Mouse (Mus musculus): ENCODE results near the gene Mxra8. TPM values are rescaled to one million over a fixed set of nuclear protein-coding genes. Genes with fewer than 3 reads are reported as not detected.

Gene Mxra8
- total RNA-seq, 2 experiments from 2014 or later, result 27.4 to 33.7 TPM

GRCm38 (mm10) chr4:155833234-155833633 lies 6.2 kb upstream of the Mxra8 start:
- intact Hi-C loops (cut with DNase I), result loop anchor here (2.0 to 10.0 kb wide), 3 partner anchors 59 to 272 kb away; partner anchors contain the start of genes 9430015G10Rik, Acap3, Pusl1 and Ube2j2
- DNase-seq, result no peak

DNA sequence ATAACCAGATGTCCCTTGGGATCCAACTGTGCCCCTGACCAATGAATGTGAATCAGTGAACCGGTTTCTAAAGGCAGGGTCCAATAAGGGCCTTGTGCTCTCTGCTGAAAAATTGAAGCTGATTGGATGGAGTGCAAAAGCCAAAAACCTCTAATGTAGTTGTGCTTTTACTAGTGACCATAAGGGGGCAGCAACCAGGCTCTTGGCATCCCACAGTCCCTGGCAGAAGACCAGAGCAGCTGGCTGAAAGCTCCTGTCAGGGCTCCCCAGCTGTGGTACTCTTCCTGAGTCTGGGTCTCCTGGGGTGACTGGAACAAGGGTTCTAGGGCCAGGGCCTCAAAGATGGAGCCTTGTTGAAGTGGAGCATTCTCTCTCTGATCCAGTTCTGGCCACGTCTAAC lies 5.6 kb upstream of the Mxra8 start:
- intact Hi-C loops (cut with DNase I), result loop anchor here (2.0 to 10.0 kb wide), 3 partner anchors 58 to 271 kb away; partner anchors contain the start of genes 9430015G10Rik, Acap3, Pusl1 and Ube2j2

GRCm38 (mm10) chr4:155837404-155838010 lies 2.0 kb upstream of the Mxra8 start:
- intact Hi-C loops (cut with DNase I), result loop anchor here (10.0 kb wide), 1 partner anchor 267 kb away; the partner anchor contains the start of gene 9430015G10Rik
- peak; percentile 59 to 62 for DNase-seq

More for the DNA sequence above, 5.6 kb upstream of the Mxra8 start:
- peak; percentile 82 to 88 for DNase-seq

- intact Hi-C loops (cut with DNase I), result loop anchor here (10.0 kb wide), 1 partner anchor 266 kb away; the partner anchor contains the start of gene 9430015G10Rik
- peak; percentile 54 to 59 for DNase-seq
These were observed 1.0 kb upstream of the Mxra8 start for GRCm38 (mm10) chr4:155838187-155839153.

DNA sequence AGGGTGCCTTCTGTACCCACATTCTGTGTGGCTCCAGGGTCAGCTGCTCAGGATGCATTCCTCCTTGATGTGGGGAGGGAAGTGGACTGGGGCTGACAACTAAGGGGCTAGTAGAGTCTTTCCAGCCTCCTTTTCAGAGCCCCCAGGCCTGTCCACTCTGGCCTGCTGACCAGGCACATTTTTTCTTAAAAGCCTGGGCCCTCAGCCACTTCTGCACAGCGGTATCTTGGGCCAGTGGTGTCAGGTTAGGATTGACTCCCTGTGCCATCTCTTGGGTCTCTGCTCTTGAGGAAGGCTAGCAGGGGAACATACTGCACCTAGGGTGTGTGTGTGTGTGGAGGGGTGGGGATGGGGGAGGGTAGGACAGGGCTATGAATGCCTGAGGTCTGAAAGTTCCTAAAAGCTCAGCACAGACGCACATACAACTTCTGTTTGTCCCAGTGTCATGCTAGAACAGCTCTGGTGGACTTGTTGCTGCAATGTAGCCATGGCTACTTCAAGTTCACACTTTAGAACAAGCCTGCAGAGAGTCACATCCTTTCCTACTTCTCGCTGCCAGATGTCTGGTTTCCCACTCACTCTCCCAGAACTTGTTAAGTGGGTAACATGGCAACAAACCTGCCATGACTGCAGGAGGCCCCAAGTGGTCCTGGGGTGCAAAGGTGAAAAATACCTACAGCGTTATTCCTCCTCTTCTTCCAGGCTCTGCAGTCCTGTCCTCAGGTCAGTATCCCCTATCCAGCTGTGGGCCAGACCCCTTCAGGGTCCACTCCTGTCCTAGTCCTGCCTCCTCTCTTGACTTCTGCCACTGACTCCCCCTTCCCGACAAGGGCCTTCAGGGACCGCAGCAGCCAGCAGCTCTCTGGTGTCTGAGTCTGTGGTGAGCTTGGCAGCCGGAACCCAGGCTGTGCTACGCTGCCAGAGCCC lies 859 bp downstream of the Mxra8 start:
- no peak for DNase-seq
- intact Hi-C loops (cut with DNase I), result no loop called here

DNA sequence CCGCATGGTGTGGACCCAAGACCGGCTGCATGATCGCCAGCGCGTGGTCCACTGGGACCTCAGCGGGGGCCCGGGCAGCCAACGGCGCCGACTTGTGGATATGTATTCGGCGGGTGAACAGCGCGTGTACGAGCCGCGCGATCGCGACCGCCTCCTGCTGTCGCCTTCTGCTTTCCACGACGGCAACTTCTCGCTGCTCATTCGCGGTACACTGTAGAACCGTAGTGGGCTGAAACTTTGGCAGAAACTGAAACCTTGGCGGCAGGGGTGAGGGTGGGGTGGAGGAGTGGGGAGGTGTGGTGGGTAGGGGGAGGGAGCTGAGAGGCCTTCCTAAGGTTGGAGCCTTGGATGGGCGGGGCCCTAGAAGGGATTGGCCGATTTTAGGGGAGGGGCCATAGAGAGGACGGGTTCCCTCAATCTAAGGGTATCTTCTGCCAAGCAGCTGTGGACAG lies 1.5 kb downstream of the Mxra8 start:
- intact Hi-C loops (cut with DNase I), result no loop called here
- peak; percentile 63 to 74 for DNase-seq

GRCm38 (mm10) chr4:155841651-155842270 lies 2.3 kb downstream of the Mxra8 start:
- DNase-seq, result no peak

GRCm38 (mm10) chr4:155843231-155843630 lies 3.8 kb downstream of the Mxra8 start:
- intact Hi-C loops (cut with DNase I), result no loop called here

More at GRCm38 (mm10) chr4:155841651-155842270, 2.3 kb downstream of the Mxra8 start:
- intact Hi-C loops (cut with DNase I), result no loop called here

GRCm38 (mm10) chr4:155846871-155847578 lies 7.5 kb downstream of the Mxra8 start, which contains the start of gene Dvl1:
TSS of gene Dvl1 (plus strand) at chr4:155847402.
- intact Hi-C loops (cut with DNase I), result loop anchor here (1.0 to 2.0 kb wide), 2 partner anchors 15 to 46 kb away; no protein-coding TSS in a partner anchor
- DNase-seq, result peak; percentile 98

More at GRCm38 (mm10) chr4:155843231-155843630, 3.8 kb downstream of the Mxra8 start:
- no peak for DNase-seq

- DNase-seq, result peak in 1 of 2 experiments; percentile 39
- intact Hi-C loops (cut with DNase I), result loop anchor here (1.0 to 2.0 kb wide), 2 partner anchors 15 to 45 kb away; no protein-coding TSS in a partner anchor
These were observed 8.3 kb downstream of the Mxra8 start for GRCm38 (mm10) chr4:155847591-155848352.

- intact Hi-C loops (cut with DNase I), result no loop called here
- no peak for DNase-seq
These were observed 9.1 kb downstream of the Mxra8 start for GRCm38 (mm10) chr4:155848434-155849095.

- intact Hi-C loops (cut with DNase I), result no loop called here
- no peak for DNase-seq
These were observed 9.9 kb downstream of the Mxra8 start for GRCm38 (mm10) chr4:155849391-155849790.

DNA sequence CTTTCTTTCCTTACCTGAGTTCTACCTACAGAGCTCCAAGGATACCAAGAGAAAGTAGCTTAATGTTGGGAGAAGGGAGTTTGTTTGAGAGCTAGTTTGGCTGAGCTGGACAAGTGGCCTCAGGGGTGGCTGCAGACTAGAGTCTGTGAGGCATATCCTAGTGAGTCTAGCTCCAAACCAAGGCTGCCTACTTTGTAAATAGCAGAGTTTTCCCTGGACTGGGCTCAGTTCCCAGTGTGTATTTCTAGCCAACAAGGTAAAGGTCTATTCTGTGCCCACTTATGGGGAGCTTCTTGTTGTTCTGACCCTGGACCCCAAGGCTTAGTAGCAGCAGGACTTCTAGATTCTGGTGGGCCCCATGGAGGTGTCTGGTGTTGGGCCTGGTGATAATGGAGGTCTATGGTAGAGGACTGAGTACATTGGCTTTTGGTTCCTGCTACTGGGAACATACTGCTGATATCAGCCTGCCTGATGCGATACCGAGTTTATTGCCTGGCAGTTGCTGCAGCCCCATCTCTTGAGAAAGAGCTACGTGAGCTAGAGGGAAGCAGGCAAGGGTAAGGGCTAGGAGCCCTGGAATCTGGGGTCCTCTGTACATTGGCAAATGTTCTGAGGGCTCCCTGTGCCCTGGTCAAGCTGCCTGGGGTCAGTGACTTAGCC lies 10.4 kb downstream of the Mxra8 start:
- DNase-seq, result no peak
- intact Hi-C loops (cut with DNase I), result no loop called here

DNA sequence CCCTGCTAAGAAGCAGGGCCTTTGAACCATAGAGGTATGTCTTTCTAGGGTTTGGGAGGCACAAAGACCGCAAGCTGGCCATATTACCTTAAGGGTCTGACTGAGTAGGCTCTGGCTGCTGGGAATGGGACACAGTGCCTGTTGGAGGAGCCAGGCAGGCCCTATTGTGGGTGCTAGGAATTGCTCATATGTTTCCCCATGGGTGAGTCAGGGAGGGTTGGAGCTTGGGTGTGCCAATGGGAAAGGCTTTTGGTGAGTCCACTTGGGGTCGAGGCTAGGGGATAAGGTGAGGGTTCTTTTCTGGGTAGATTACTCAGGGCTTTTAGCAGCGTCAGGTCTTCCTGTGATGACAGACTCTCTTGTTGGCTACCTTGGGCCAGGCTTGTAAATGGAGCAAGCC lies 11.9 kb downstream of the Mxra8 start:
- no peak for DNase-seq
- intact Hi-C loops (cut with DNase I), result no loop called here

- intact Hi-C loops (cut with DNase I), result no loop called here
These were observed 12.5 kb downstream of the Mxra8 start for GRCm38 (mm10) chr4:155851951-155852411.

DNA sequence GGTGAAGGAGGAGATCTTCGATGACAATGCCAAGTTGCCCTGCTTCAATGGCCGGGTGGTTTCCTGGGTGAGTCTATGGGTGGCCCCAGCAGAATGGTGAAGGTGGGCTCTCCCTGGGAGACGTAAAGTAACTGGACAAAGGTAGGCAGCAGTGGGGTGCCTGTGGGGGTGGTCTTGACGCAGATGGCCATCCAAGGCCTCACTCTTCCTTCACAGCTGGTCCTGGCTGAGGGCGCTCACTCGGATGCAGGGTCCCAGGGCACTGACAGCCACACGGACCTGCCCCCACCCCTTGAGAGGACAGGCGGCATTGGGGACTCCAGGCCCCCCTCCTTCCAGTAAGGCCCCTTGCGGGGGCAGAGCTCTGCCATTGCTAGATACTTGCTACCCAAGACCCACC lies 13.9 kb downstream of the Mxra8 start:
- DNase-seq, result no peak
- intact Hi-C loops (cut with DNase I), result no loop called here

More at GRCm38 (mm10) chr4:155851951-155852411, 12.5 kb downstream of the Mxra8 start:
- peak in 1 of 2 experiments; percentile 38 for DNase-seq

- intact Hi-C loops (cut with DNase I), result no loop called here
- DNase-seq, result no peak
These were observed 15.5 kb downstream of the Mxra8 start for GRCm38 (mm10) chr4:155854991-155855390.
